Mouse (Mus musculus) liver, postnatal 0 days (tissue): ENCODE data around the gene Olfr691.

Source experiments
- CTCF ChIP-seq: sonication (generic); IDR thresholded peaks from 2 replicates; pipeline ENCODE4 v1.5.1; 2016; ENCODE audit warnings: antibody characterized with exemption, low read depth
- EP300 ChIP-seq: IDR thresholded peaks from 2 replicates; pipeline ENCODE4 v1.6.1; 2016; ENCODE audit warnings: antibody characterized with exemption, low read depth, mild to moderate bottlenecking

DNA sequence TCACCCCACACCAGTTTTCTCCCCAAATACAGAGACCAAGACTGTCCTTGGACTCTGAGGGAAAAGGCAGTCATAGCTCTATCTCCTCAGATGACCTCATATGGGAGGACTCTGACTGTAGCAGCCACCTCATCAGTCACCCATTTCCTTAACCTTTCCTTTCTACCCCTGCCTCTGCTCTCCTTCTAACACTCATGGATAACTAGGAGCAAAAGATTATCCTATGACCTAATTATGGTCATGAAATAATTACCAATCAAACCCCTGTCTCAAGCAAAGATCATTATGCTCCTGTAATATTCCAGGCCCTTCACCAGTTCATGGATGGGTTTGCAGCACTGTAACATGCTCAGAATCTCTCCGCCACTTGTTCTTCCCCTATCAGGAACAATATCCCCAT lies 25.9 kb upstream of the Olfr691 start, which contains the start of gene Olfr692:
- TF ChIP-seq CTCF: no peak
- TF ChIP-seq EP300: no peak
